Mouse (Mus musculus) spleen, adult 2 months (tissue): Measurements from ENCODE around the gene Spaca6.

Experiments used
- CTCF ChIP-seq: fragments of 200-500 bp; IDR thresholded peaks from 2 replicates; pipeline ENCODE4 v1.5.1; 2011; ENCODE audit warnings: mild to moderate bottlenecking, inconsistent platforms; ENCODE audit not compliant: insufficient read depth, insufficient read length, insufficient replicate concordance; ENCODE audit errors: extremely low read depth
- POLR2A ChIP-seq: fragments of 200-500 bp; IDR thresholded peaks from 2 replicates; pipeline ENCODE4 v1.6.1; 2011; ENCODE audit warnings: low read depth, low read length, inconsistent platforms

DNA sequence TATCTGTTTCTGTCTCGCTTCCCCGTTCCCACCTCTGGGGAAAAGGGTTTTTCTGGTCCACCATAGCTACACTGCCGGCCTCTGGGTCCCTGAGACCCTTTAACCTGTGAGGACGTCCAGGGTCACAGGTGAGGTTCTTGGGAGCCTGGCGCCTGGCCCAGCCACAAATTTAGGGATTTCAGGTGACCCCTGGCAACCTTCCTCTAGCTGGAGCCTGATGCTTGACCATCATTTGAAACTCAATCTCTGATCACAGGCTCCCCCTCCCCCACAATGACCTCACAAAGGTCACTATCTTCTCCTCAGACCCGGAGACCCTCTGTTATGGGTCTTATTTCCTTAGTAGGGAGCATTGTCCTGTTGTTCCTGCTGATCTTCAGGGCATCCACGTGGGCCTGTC, 3.8 kb downstream of the Spaca6 start:
- TF ChIP-seq POLR2A (no peak), CTCF (no peak)
